Mouse (Mus musculus) inflammation-experienced regulatory T-cells, adult 6 months (primary cell): ENCODE data around the gene Abhd6. TPM values are rescaled to one million over a fixed set of nuclear protein-coding genes. Genes with fewer than 3 reads are reported as not detected.

ENCODE experiments used
- ATAC-seq: one replicate; pipeline ENCODE4 v1.8.0; 2017
- polyA plus RNA-seq, 3 experiments: library from polyadenylated mRNA; unstranded; fragments of 100-300 nt; shearing (Covaris generic); gene quantifications; one replicate each; pipeline ENCODE4 v1.2.1; 2017

Abhd6 gene
- polyA plus RNA-seq, 3 experiments from 2014 or later: 22.1 to 32.7 (median 24.1) TPM

- no peak for ATAC-seq
Observed at GRCm38 (mm10) chr14:8062537-8063301, 60.0 kb downstream of the Abhd6 start.

GRCm38 (mm10) chr14:8063835-8064785 lies 61.4 kb downstream of the Abhd6 start:
- ATAC-seq: no peak

- ATAC-seq: peak; percentile 95
Observed at GRCm38 (mm10) chr14:8080165-8080679, 77.5 kb downstream of the Abhd6 start, which contains the start of gene Rpp14. Rpp14 (plus strand) TSS chr14:8080367.

GRCm38 (mm10) chr14:8080718-8081117 lies 78.0 kb downstream of the Abhd6 start:
- peak; percentile 16 for ATAC-seq

GRCm38 (mm10) chr14:8082949-8083348 lies 80.2 kb downstream of the Abhd6 start:
- no peak for ATAC-seq

GRCm38 (mm10) chr14:8089016-8089415 lies 86.3 kb downstream of the Abhd6 start:
- no peak for ATAC-seq

GRCm38 (mm10) chr14:8092573-8092972 lies 89.9 kb downstream of the Abhd6 start:
- ATAC-seq: peak; percentile 61

GRCm38 (mm10) chr14:8093427-8093826 lies 90.7 kb downstream of the Abhd6 start:
- no peak for ATAC-seq

- no peak for ATAC-seq
Observed at GRCm38 (mm10) chr14:8094931-8095561, 92.3 kb downstream of the Abhd6 start.

- no peak for ATAC-seq
Observed at GRCm38 (mm10) chr14:8095562-8095950, 92.9 kb downstream of the Abhd6 start.

GRCm38 (mm10) chr14:8097978-8098686 lies 95.4 kb downstream of the Abhd6 start, which contains the start of gene Pxk:
Pxk (plus strand) TSS chr14:8098211.
- peak; percentile 89 for ATAC-seq

GRCm38 (mm10) chr14:8098687-8098995 lies 95.9 kb downstream of the Abhd6 start:
- no peak for ATAC-seq

GRCm38 (mm10) chr14:8099561-8100021 lies 96.9 kb downstream of the Abhd6 start:
- peak; percentile 52 for ATAC-seq

- ATAC-seq: no peak
Observed at GRCm38 (mm10) chr14:8101886-8102285, 99.2 kb downstream of the Abhd6 start.

- no peak for ATAC-seq
Observed at GRCm38 (mm10) chr14:8102676-8103075, 100.0 kb downstream of the Abhd6 start.

Other genes with a start within 250 kb of the Abhd6 start
- not detected for gene Gm26661, start 211.3 kb upstream of the Abhd6 start, polyA plus RNA-seq
- gene Flnb, start 184.9 kb upstream of the Abhd6 start, polyA plus RNA-seq: 10 to 100 TPM in 1 of 3 experiments, 1 to 10 TPM in 2; 5.4 to 11.4 (median 6.1) TPM
- gene Gm45521, start 45.6 kb upstream of the Abhd6 start, polyA plus RNA-seq: not detected
- 10 to 100 TPM in 1 of 3 experiments, 1 to 10 TPM in 2; 3.2 to 23.9 (median 7.7) TPM for gene Dnase1l3, start 8.3 kb upstream of the Abhd6 start, polyA plus RNA-seq
- gene Rpp14, start 77.5 kb downstream of the Abhd6 start, polyA plus RNA-seq: 10 to 100 TPM; 28.2 to 41.6 (median 36.0) TPM
- gene Pxk, start 95.3 kb downstream of the Abhd6 start, polyA plus RNA-seq: 10 to 100 TPM; 31.7 to 38.5 (median 32.9) TPM
- 100 to 1,000 TPM; 127 to 152 (median 143) TPM for gene Pdhb, start 170.1 kb downstream of the Abhd6 start, polyA plus RNA-seq
- 1 to 10 TPM; 1.9 to 3.6 (median 3.0) TPM for gene Kctd6, start 211.2 kb downstream of the Abhd6 start, polyA plus RNA-seq